Mouse (Mus musculus) ovary, postnatal 14 days (tissue): Measurements from ENCODE around the gene Ccl28.
"Not testable (repeated sequence)": the region's sequence is repeated elsewhere in the genome, so short reads cannot be mapped to it uniquely, and the experiment has no call there.

ENCODE experiments used
- DNase-seq: peaks from one replicate; pipeline ENCODE4 v3.0.0; 2022; ENCODE audit warnings: low spot score

Gene Ccl28

GRCm38 (mm10) chr13:119648891-119649698, 25.5 kb downstream of the Ccl28 start:
- DNase-seq, result no peak

- DNase-seq, result no peak
Observed at GRCm38 (mm10) chr13:119649699-119650046, 26.1 kb downstream of the Ccl28 start.

GRCm38 (mm10) chr13:119654734-119655133, 31.1 kb downstream of the Ccl28 start:
- no peak for DNase-seq

GRCm38 (mm10) chr13:119656246-119656645, 32.6 kb downstream of the Ccl28 start:
- DNase-seq, result no peak

GRCm38 (mm10) chr13:119656846-119657416, 33.3 kb downstream of the Ccl28 start:
- DNase-seq, result no peak

GRCm38 (mm10) chr13:119661420-119661819, 37.8 kb downstream of the Ccl28 start:
- not testable (repeated sequence) for DNase-seq

GRCm38 (mm10) chr13:119678794-119679193, 55.2 kb downstream of the Ccl28 start:
- no peak for DNase-seq

GRCm38 (mm10) chr13:119679721-119680120, 56.1 kb downstream of the Ccl28 start:
- no peak for DNase-seq

- no peak for DNase-seq
Observed at GRCm38 (mm10) chr13:119681161-119681560, 57.5 kb downstream of the Ccl28 start.

GRCm38 (mm10) chr13:119684416-119685177, 61.0 kb downstream of the Ccl28 start:
- no peak for DNase-seq

GRCm38 (mm10) chr13:119689709-119690038, 66.1 kb downstream of the Ccl28 start:
- no peak for DNase-seq

GRCm38 (mm10) chr13:119690039-119690728, 66.6 kb downstream of the Ccl28 start, which contains the start of gene Hmgcs1:
Hmgcs1 (plus strand) TSS chr13:119690379.
- peak; percentile 93 for DNase-seq

GRCm38 (mm10) chr13:119690876-119691620, 67.4 kb downstream of the Ccl28 start:
- DNase-seq, result no peak

- not testable (repeated sequence) for DNase-seq
Observed at GRCm38 (mm10) chr13:119691958-119692357, 68.3 kb downstream of the Ccl28 start.

- DNase-seq, result no peak
Observed at GRCm38 (mm10) chr13:119695676-119696075, 72.1 kb downstream of the Ccl28 start.

- no peak for DNase-seq
Observed at GRCm38 (mm10) chr13:119696496-119696895, 72.9 kb downstream of the Ccl28 start.

- DNase-seq, result no peak
Observed at GRCm38 (mm10) chr13:119698436-119698835, 74.8 kb downstream of the Ccl28 start.
